Mouse (Mus musculus): ENCODE results near the gene Derl3. TPM values are rescaled to one million over a fixed set of nuclear protein-coding genes. Genes with fewer than 3 reads are reported as not detected.

Gene Derl3
- polyA plus RNA-seq, 1 experiment from 2014 or later: 0.64 TPM

GRCm38 (mm10) chr10:75921026-75921725 lies 28.0 kb downstream of the Derl3 start, which contains the start of gene Smarcb1:
Gene Smarcb1 (minus strand): TSS chr10:75921617.
- Histone ChIP-seq H3K4me3 (ENCODE audit: low read length) (peak within 1 kb of the TSS; percentile 83), H3K4me2 (ENCODE audit: low read length) (peak within 1 kb of the TSS; percentile 87), H3K36me3 (ENCODE audit: control insufficient read depth, insufficient read depth, low read length) (peaks cover 3% of the 10 kb centered on the region), H3K4me1 (ENCODE audit: control insufficient read depth, insufficient read depth, low read depth, low read length) (peaks cover 28% of the 10 kb centered on the region), H3K27me3 (replicated peaks; ENCODE audit: control insufficient read depth, insufficient read depth, low read length) (no peaks in the 10 kb centered on the region), H3K27ac (ENCODE audit: low read depth, low read length) (peak within 1 kb of the TSS; percentile 99), H3K9ac (ENCODE audit: low read depth, low read length) (peak within 1 kb of the TSS; percentile 90), H3K9me3 (ENCODE audit: control insufficient read depth, low read length) (no peaks in the 10 kb centered on the region)
- WGBS: 0% methylated on average over 71 of the region's 76 CpGs
- peak; percentile 92 for ATAC-seq

GRCm38 (mm10) chr10:75921726-75922560 lies 28.7 kb downstream of the Derl3 start:
- no peaks in the 10 kb centered on the region for H3K9me3 ChIP-seq (ENCODE audit: control insufficient read depth, low read length)
- H3K36me3 ChIP-seq (ENCODE audit: control insufficient read depth, insufficient read depth, low read length): no peaks in the 10 kb centered on the region
- H3K4me1 ChIP-seq (ENCODE audit: control insufficient read depth, insufficient read depth, low read depth, low read length): peaks cover 28% of the 10 kb centered on the region
- no peaks in the 10 kb centered on the region for H3K27me3 ChIP-seq (replicated peaks; ENCODE audit: control insufficient read depth, insufficient read depth, low read length)
- peak overlapping the region; percentile 83 for H3K4me3 ChIP-seq (ENCODE audit: low read length)
- WGBS: 4% methylated on average over 22 of the region's 22 CpGs
- H3K4me2 ChIP-seq (ENCODE audit: low read length): peak overlapping the region; percentile 87
- peak; percentile 59 for ATAC-seq
- H3K9ac ChIP-seq (ENCODE audit: low read depth, low read length): peak overlapping the region; percentile 90
- peak overlapping the region; percentile 99 for H3K27ac ChIP-seq (ENCODE audit: low read depth, low read length)

GRCm38 (mm10) chr10:75924324-75924723 lies 31.1 kb downstream of the Derl3 start:
- 59% methylated on average over 2 of the region's 2 CpGs for WGBS

GRCm38 (mm10) chr10:75926396-75926795 lies 33.2 kb downstream of the Derl3 start:
- no peak overlapping the region for H3K9ac ChIP-seq (ENCODE audit: low read depth, low read length)
- 73% methylated on average over 13 of the region's 13 CpGs for WGBS
- no peak overlapping the region for H3K4me2 ChIP-seq (ENCODE audit: low read length)
- no peak for ATAC-seq
- peaks cover 14% of the 10 kb centered on the region for H3K4me1 ChIP-seq (ENCODE audit: control insufficient read depth, insufficient read depth, low read depth, low read length)
- H3K4me3 ChIP-seq (ENCODE audit: low read length): no peak overlapping the region
- no peaks in the 10 kb centered on the region for H3K36me3 ChIP-seq (ENCODE audit: control insufficient read depth, insufficient read depth, low read length)
- no peaks in the 10 kb centered on the region for H3K9me3 ChIP-seq (ENCODE audit: control insufficient read depth, low read length)
- H3K27me3 ChIP-seq (replicated peaks; ENCODE audit: control insufficient read depth, insufficient read depth, low read length): no peaks in the 10 kb centered on the region
- H3K27ac ChIP-seq (ENCODE audit: low read depth, low read length): no peak overlapping the region

More at GRCm38 (mm10) chr10:75924324-75924723, 31.1 kb downstream of the Derl3 start:
- no peaks in the 10 kb centered on the region for H3K36me3 ChIP-seq (ENCODE audit: control insufficient read depth, insufficient read depth, low read length)
- no peak overlapping the region for H3K27ac ChIP-seq (ENCODE audit: low read depth, low read length)
- H3K9me3 ChIP-seq (ENCODE audit: control insufficient read depth, low read length): no peaks in the 10 kb centered on the region
- H3K4me3 ChIP-seq (ENCODE audit: low read length): no peak overlapping the region
- H3K4me2 ChIP-seq (ENCODE audit: low read length): no peak overlapping the region
- no peaks in the 10 kb centered on the region for H3K27me3 ChIP-seq (replicated peaks; ENCODE audit: control insufficient read depth, insufficient read depth, low read length)
- no peak overlapping the region for H3K9ac ChIP-seq (ENCODE audit: low read depth, low read length)
- no peak for ATAC-seq
- H3K4me1 ChIP-seq (ENCODE audit: control insufficient read depth, insufficient read depth, low read depth, low read length): peaks cover 18% of the 10 kb centered on the region

- Histone ChIP-seq H3K4me3 (ENCODE audit: low read length) (no peak overlapping the region), H3K9ac (ENCODE audit: low read depth, low read length) (no peak overlapping the region), H3K4me1 (ENCODE audit: control insufficient read depth, insufficient read depth, low read depth, low read length) (peaks cover 18% of the 10 kb centered on the region), H3K9me3 (ENCODE audit: control insufficient read depth, low read length) (no peaks in the 10 kb centered on the region), H3K36me3 (ENCODE audit: control insufficient read depth, insufficient read depth, low read length) (no peaks in the 10 kb centered on the region), H3K27ac (ENCODE audit: low read depth, low read length) (no peak overlapping the region), H3K4me2 (ENCODE audit: low read length) (no peak overlapping the region), H3K27me3 (replicated peaks; ENCODE audit: control insufficient read depth, insufficient read depth, low read length) (no peaks in the 10 kb centered on the region)
- no peak for ATAC-seq
- 37% methylated on average over 6 of the region's 6 CpGs for WGBS
Measured at GRCm38 (mm10) chr10:75930304-75930703, 37.1 kb downstream of the Derl3 start.

- 27% methylated on average over 7 of the region's 7 CpGs for WGBS
- peak overlapping the region; percentile 48 for H3K9ac ChIP-seq (ENCODE audit: low read depth, low read length)
- no peaks in the 10 kb centered on the region for H3K27me3 ChIP-seq (replicated peaks; ENCODE audit: control insufficient read depth, insufficient read depth, low read length)
Measured at GRCm38 (mm10) chr10:75931311-75931710, 38.1 kb downstream of the Derl3 start.

GRCm38 (mm10) chr10:75932081-75932678 lies 39.0 kb downstream of the Derl3 start:
- peak; percentile 38 for ATAC-seq
- Histone ChIP-seq H3K4me1 (ENCODE audit: control insufficient read depth, insufficient read depth, low read depth, low read length) (peaks cover 22% of the 10 kb centered on the region), H3K4me3 (ENCODE audit: low read length) (peak overlapping the region; percentile 51), H3K9ac (ENCODE audit: low read depth, low read length) (peak overlapping the region; percentile 78), H3K27me3 (replicated peaks; ENCODE audit: control insufficient read depth, insufficient read depth, low read length) (no peaks in the 10 kb centered on the region), H3K4me2 (ENCODE audit: low read length) (peak overlapping the region; percentile 95), H3K27ac (ENCODE audit: low read depth, low read length) (peak overlapping the region; percentile 26; the same call in 1 of the 2 replicates), H3K36me3 (ENCODE audit: control insufficient read depth, insufficient read depth, low read length) (no peaks in the 10 kb centered on the region), H3K9me3 (ENCODE audit: control insufficient read depth, low read length) (no peaks in the 10 kb centered on the region)
- WGBS: under 1% methylated on average over 39 of the region's 44 CpGs

More at GRCm38 (mm10) chr10:75931311-75931710, 38.1 kb downstream of the Derl3 start:
- no peaks in the 10 kb centered on the region for H3K9me3 ChIP-seq (ENCODE audit: control insufficient read depth, low read length)
- H3K36me3 ChIP-seq (ENCODE audit: control insufficient read depth, insufficient read depth, low read length): no peaks in the 10 kb centered on the region
- peak overlapping the region; percentile 95 for H3K4me2 ChIP-seq (ENCODE audit: low read length)
- H3K27ac ChIP-seq (ENCODE audit: low read depth, low read length): no peak overlapping the region
- H3K4me1 ChIP-seq (ENCODE audit: control insufficient read depth, insufficient read depth, low read depth, low read length): peaks cover 18% of the 10 kb centered on the region
- H3K4me3 ChIP-seq (ENCODE audit: low read length): peak overlapping the region; percentile 51
- ATAC-seq: no peak

GRCm38 (mm10) chr10:75932891-75933290 lies 39.7 kb downstream of the Derl3 start, which contains the start of gene Chchd10:
Gene Chchd10 (plus strand): TSS chr10:75933130.
- Histone ChIP-seq H3K4me2 (ENCODE audit: low read length) (peak within 1 kb of the TSS; percentile 95), H3K36me3 (ENCODE audit: control insufficient read depth, insufficient read depth, low read length) (no peaks in the 10 kb centered on the region), H3K27ac (ENCODE audit: low read depth, low read length) (peak within 1 kb of the TSS; percentile 26; the same call in 1 of the 2 replicates), H3K9me3 (ENCODE audit: control insufficient read depth, low read length) (no peaks in the 10 kb centered on the region), H3K27me3 (replicated peaks; ENCODE audit: control insufficient read depth, insufficient read depth, low read length) (no peaks in the 10 kb centered on the region), H3K9ac (ENCODE audit: low read depth, low read length) (peak within 1 kb of the TSS; percentile 78), H3K4me3 (ENCODE audit: low read length) (peak within 1 kb of the TSS; percentile 51), H3K4me1 (ENCODE audit: control insufficient read depth, insufficient read depth, low read depth, low read length) (peaks cover 24% of the 10 kb centered on the region)
- 28% methylated on average over 6 of the region's 6 CpGs for WGBS
- no peak for ATAC-seq

Data from hindbrain, embryonic 16.5 days (tissue).